Mouse (Mus musculus) C2C12 (cell line): Measurements from ENCODE around the gene Hacd2. TPM values are rescaled to one million over a fixed set of nuclear protein-coding genes. Genes with fewer than 3 reads are reported as not detected.

Experiments
- H3K27me3 ChIP-seq: one replicate; pipeline ENCODE4 v1.6.1; 2011; ENCODE audit not compliant: control insufficient read depth, insufficient read depth, insufficient read length
- H3K36me3 ChIP-seq: one replicate; pipeline ENCODE4 v1.6.1; 2011; ENCODE audit not compliant: control insufficient read depth, insufficient read depth
- H3K4me3 ChIP-seq: one replicate; pipeline ENCODE4 v1.5.1; 2011; ENCODE audit warnings: mild to moderate bottlenecking, control low read depth; ENCODE audit not compliant: poor library complexity, insufficient read depth, severe bottlenecking
- H3K79me2 ChIP-seq: one replicate; pipeline ENCODE4 v1.6.1; 2011; ENCODE audit not compliant: control insufficient read depth, insufficient read depth
- H3K79me3 ChIP-seq: one replicate; pipeline ENCODE4 v1.6.1; 2011; ENCODE audit warnings: low read depth, control low read depth
- H3ac ChIP-seq: one replicate; pipeline ENCODE3; 2011; ENCODE audit warnings: low read depth; ENCODE audit not compliant: control insufficient read depth, insufficient read length
- CEBPB ChIP-seq: IDR thresholded peaks from one replicate; pipeline ENCODE4 v1.6.1; 2011; ENCODE audit warnings: low read depth, mild to moderate bottlenecking, control low read depth, moderate library complexity
- CTCF ChIP-seq: IDR thresholded peaks from one replicate; pipeline ENCODE4 v1.5.1; 2011; ENCODE audit not compliant: control insufficient read depth, insufficient read depth, insufficient read length
- FOSL1 ChIP-seq: IDR thresholded peaks from one replicate; pipeline ENCODE4 v1.8.0; 2011; ENCODE audit warnings: mild to moderate bottlenecking, low read length; ENCODE audit not compliant: poor library complexity, insufficient read depth, severe bottlenecking
- MAX ChIP-seq: IDR thresholded peaks from one replicate; pipeline ENCODE4 v1.6.1; 2011; ENCODE audit warnings: mild to moderate bottlenecking, control low read depth
- MYOD1 ChIP-seq: IDR thresholded peaks from one replicate; pipeline ENCODE4 v1.6.1; 2011; ENCODE audit warnings: low read depth; ENCODE audit not compliant: control insufficient read depth, insufficient read length
- MYOG ChIP-seq: IDR thresholded peaks from one replicate; pipeline ENCODE4 v1.6.1; 2011; ENCODE audit not compliant: control insufficient read depth, insufficient read length; ENCODE audit errors: extremely low read depth
- USF1 ChIP-seq: IDR thresholded peaks from one replicate; pipeline ENCODE4 v1.6.1; 2011; ENCODE audit warnings: low read depth, mild to moderate bottlenecking, control low read depth, moderate library complexity
- polyA plus RNA-seq: library from polyadenylated mRNA; unstranded; fragments of >200 nt; fragmentation: generic; extraction: Trizol; gene quantifications from one replicate; pipeline ENCODE4 v1.2.1, GENCODE M21; 2012; ENCODE audit warnings: missing spikeins

The Hacd2 gene
- polyA plus RNA-seq, 1 experiment: 35.9 TPM

GRCm38 (mm10) chr16:34984203-34985030 lies 37.8 kb upstream of the Hacd2 start:
- Histone ChIP-seq H3ac (no peak overlapping the region), H3K79me3 (no peaks in the 10 kb centered on the region), H3K36me3 (no peaks in the 10 kb centered on the region), H3K79me2 (no peaks in the 10 kb centered on the region), H3K27me3 (peaks cover 40% of the 10 kb centered on the region), H3K4me3 (no peak overlapping the region)
- no peak for TF ChIP-seq USF1
- TF ChIP-seq FOSL1: no peak
- no peak for TF ChIP-seq MYOG
- no peak for TF ChIP-seq CTCF
- TF ChIP-seq CEBPB: no peak
- TF ChIP-seq MAX: no peak
- TF ChIP-seq MYOD1: no peak

DNA sequence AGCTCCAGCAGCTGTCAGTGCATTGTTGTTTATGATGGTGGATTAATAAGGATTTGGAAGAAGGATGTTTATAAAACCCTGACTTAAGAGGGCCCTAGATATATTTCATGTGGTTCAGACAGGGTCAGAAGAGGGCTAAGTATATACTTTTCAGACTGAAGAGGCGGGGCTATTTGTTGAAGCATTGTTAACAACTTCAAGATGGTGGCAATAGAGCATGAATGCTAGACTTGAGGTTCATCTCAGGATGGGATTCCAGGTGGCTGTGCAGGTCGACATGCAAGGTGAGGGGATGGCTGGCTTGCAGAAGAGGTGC lies 37.2 kb upstream of the Hacd2 start:
- H3K36me3 ChIP-seq: no peaks in the 10 kb centered on the region
- no peak overlapping the region for H3ac ChIP-seq
- TF ChIP-seq MYOG (no peak), CTCF (no peak), USF1 (no peak), MAX (no peak), CEBPB (no peak), MYOD1 (no peak), FOSL1 (no peak)

DNA sequence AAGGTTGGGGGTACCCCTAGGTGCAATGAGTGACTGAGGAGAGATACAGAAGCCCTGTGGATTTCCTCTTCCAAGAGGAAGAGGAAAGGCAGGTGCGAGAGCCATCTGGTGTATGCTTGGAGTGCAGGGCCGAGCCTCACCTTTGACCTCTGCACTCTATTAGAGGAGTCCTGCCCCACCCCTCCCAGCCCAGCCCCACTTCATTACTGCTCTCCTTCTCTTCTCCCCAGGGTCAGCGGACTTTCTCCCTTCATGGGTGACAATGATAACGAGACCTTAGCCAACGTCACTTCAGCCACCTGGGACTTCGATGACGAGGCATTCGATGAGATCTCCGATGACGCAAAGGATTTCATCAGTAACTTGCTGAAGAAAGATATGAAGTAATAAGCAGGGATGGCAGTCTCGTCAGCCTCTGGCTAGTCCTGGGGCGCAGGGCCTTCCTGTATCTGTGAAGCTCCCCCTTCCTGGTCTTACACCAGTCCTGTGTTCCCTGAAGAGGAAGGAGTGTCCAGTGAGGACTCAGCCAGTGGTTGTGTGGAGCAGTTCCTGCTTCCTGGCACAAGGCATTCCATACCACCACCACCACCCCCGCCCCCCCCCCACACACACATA lies 35.9 kb upstream of the Hacd2 start:
- no peak overlapping the region for H3ac ChIP-seq
- H3K79me2 ChIP-seq: no peaks in the 10 kb centered on the region
- no peak overlapping the region for H3K4me3 ChIP-seq
- H3K36me3 ChIP-seq: no peaks in the 10 kb centered on the region
- H3K79me3 ChIP-seq: no peaks in the 10 kb centered on the region
- peaks cover 44% of the 10 kb centered on the region for H3K27me3 ChIP-seq
- no peak for TF ChIP-seq FOSL1
- no peak for TF ChIP-seq MYOD1
- no peak for TF ChIP-seq USF1
- TF ChIP-seq MAX: no peak
- no peak for TF ChIP-seq CTCF
- TF ChIP-seq MYOG: no peak
- no peak for TF ChIP-seq CEBPB

More for the DNA sequence above, 37.2 kb upstream of the Hacd2 start:
- Histone ChIP-seq H3K27me3 (peaks cover 45% of the 10 kb centered on the region), H3K79me2 (no peaks in the 10 kb centered on the region), H3K79me3 (no peaks in the 10 kb centered on the region), H3K4me3 (no peak overlapping the region)

GRCm38 (mm10) chr16:34991365-34991764 lies 30.9 kb upstream of the Hacd2 start:
- Histone ChIP-seq H3K79me2 (no peaks in the 10 kb centered on the region), H3ac (no peak overlapping the region), H3K4me3 (no peak overlapping the region), H3K79me3 (no peaks in the 10 kb centered on the region), H3K36me3 (no peaks in the 10 kb centered on the region), H3K27me3 (peaks cover 32% of the 10 kb centered on the region)
- TF ChIP-seq CEBPB (no peak), CTCF (no peak), FOSL1 (no peak), MYOG (no peak), USF1 (no peak), MAX (no peak)

- no peak for TF ChIP-seq MAX
- TF ChIP-seq CTCF: no peak
- no peak for TF ChIP-seq USF1
- Histone ChIP-seq H3K4me3 (no peak overlapping the region), H3K79me2 (no peaks in the 10 kb centered on the region), H3K27me3 (peaks cover 27% of the 10 kb centered on the region), H3K79me3 (no peaks in the 10 kb centered on the region), H3K36me3 (no peaks in the 10 kb centered on the region), H3ac (no peak overlapping the region)
Observed at GRCm38 (mm10) chr16:34992854-34993253, 29.4 kb upstream of the Hacd2 start.
